Comparison of ENCODE assay signal across 13 mouse cellular contexts in genomic region chr2:145865344-145865743, GRCm38 (mm10).
"Had no signal": no experiment of that assay in that cellular context is flagged by ENCODE, and none has a peak within 500 bp of the region (broad histone marks: within the 10 kb centered on the region; RNA-seq: fewer than 3 reads in every experiment).

No protein-coding gene starts in this region.

- H3K27me3 ChIP-seq: neural tube, embryonic 15.5 days had no signal

- H3K4me2 ChIP-seq: neural tube, embryonic 15.5 days had no signal

- H3K4me3 ChIP-seq: limb, embryonic 10.5 days; myocyte; neural tube, embryonic 15.5 days had no signal

- H3K9ac ChIP-seq: liver, embryonic 14.5 days; neural tube, embryonic 15.5 days had no signal

- DNase-seq: kidney, postnatal 10 days; lung, adult 2 months; lung, postnatal 36 days; midbrain, embryonic 14.5 days; right cerebral cortex, adult 18-20 months; right cerebral cortex, postnatal 25 days; thymus, postnatal 4 days had no signal

- H3K27ac ChIP-seq: limb, embryonic 10.5 days; liver, embryonic 14.5 days; neural tube, embryonic 15.5 days; stomach, postnatal 0 days had no signal

- H3K36me3 ChIP-seq: neural tube, embryonic 15.5 days had no signal

- ATAC-seq: lung, postnatal 0 days had no signal

- H3K9me3 ChIP-seq: limb, embryonic 10.5 days; neural tube, embryonic 15.5 days had no signal
